Mouse (Mus musculus): ENCODE measurements around the gene Abhd11.

- TF ChIP-seq MYOD1 (IDR thresholded peaks at IDR 0.05; ENCODE audit: control insufficient read depth, insufficient read length, low read depth) (no peak), CTCF (IDR thresholded peaks at IDR 0.05; ENCODE audit: control insufficient read depth, insufficient read depth, insufficient read length) (no peak), MAX (IDR thresholded peaks at IDR 0.05) (no peak), USF1 (IDR thresholded peaks at IDR 0.05; ENCODE audit: low read depth) (no peak), CEBPB (IDR thresholded peaks at IDR 0.05; ENCODE audit: low read depth) (no peak), MYOG (IDR thresholded peaks at IDR 0.05; ENCODE audit: control insufficient read depth, extremely low read depth, insufficient read length) (no peak), FOSL1 (IDR thresholded peaks at IDR 0.05; ENCODE audit: insufficient read depth, low read length, poor library complexity, severe bottlenecking) (no peak)
Observed at GRCm38 (mm10) chr5:134999797-135000196, 9.2 kb upstream of the Abhd11 start.
